Mouse (Mus musculus) forebrain, embryonic 11.5 days (tissue): ENCODE measurements around the gene Il18bp. TPM values are rescaled to one million over a fixed set of nuclear protein-coding genes. Genes with fewer than 3 reads are reported as not detected.
"Not testable (repeated sequence)": the region's sequence is repeated elsewhere in the genome, so short reads cannot be mapped to it uniquely, and the experiment has no call there.

Experiments
- ATAC-seq: fragments of 200-750 bp; cut with Nextera tagmentation; replicated peaks from 2 replicates; pipeline ENCODE4 v1.8.0; 2017; ENCODE audit warnings: moderate TSS enrichment; ENCODE audit not compliant: low FRiP score
- DNase-seq: peaks from one replicate; pipeline ENCODE4 v3.0.0-alpha.2; 2017; ENCODE audit warnings: low spot score
- H3K27ac ChIP-seq: fragments of 300-500 bp; sonication (generic); 2 replicates; pipeline ENCODE4 v1.5.1; 2014; ENCODE audit warnings: low read depth, low read length
- H3K27me3 ChIP-seq: fragments of 300-500 bp; sonication (generic); 2 replicates; pipeline ENCODE4 v1.6.1; 2014; ENCODE audit warnings: mild to moderate bottlenecking, low read length, mixed read lengths; ENCODE audit not compliant: control insufficient read depth, insufficient read depth
- H3K36me3 ChIP-seq: fragments of 300-500 bp; sonication (generic); 2 replicates; pipeline ENCODE4 v1.6.1; 2014; ENCODE audit warnings: mild to moderate bottlenecking, low read length, moderate library complexity, mixed read lengths; ENCODE audit not compliant: control insufficient read depth, insufficient read depth
- H3K4me1 ChIP-seq: fragments of 300-500 bp; sonication (generic); replicated peaks from 2 replicates; pipeline ENCODE4 v1.6.1; 2014; ENCODE audit warnings: low read length, mixed read lengths; ENCODE audit not compliant: control insufficient read depth, insufficient read depth
- H3K4me2 ChIP-seq: fragments of 300-500 bp; sonication (generic); 2 replicates; pipeline ENCODE4 v1.6.1; 2014; ENCODE audit warnings: low read depth, mild to moderate bottlenecking, low read length, moderate library complexity, mixed read lengths; ENCODE audit not compliant: severe bottlenecking
- H3K4me3 ChIP-seq: fragments of 300-500 bp; sonication (generic); 2 replicates; pipeline ENCODE4 v1.5.1; 2014; ENCODE audit warnings: low read depth, low read length
- H3K9ac ChIP-seq: fragments of 300-500 bp; sonication (generic); 2 replicates; pipeline ENCODE4 v1.6.1; 2014; ENCODE audit warnings: low read length
- H3K9me3 ChIP-seq: fragments of 300-500 bp; sonication (generic); 2 replicates; pipeline ENCODE4 v1.6.1; 2016; ENCODE audit warnings: low read length, mixed read lengths; ENCODE audit not compliant: control insufficient read depth
- WGBS: fragments of 180-500 bp; shearing (Covaris S2); extraction: QIAGEN DNeasy Blood & Tissue Kit; methylation state at CpG from one replicate; pipeline ENCODE4 v1.1.7; 2014; 5-methylcytosine and 5-hydroxymethylcytosine counted together
- polyA plus RNA-seq: library from polyadenylated mRNA; unstranded; fragments of >200 nt; fragmentation: Nextera tagmentation; extraction: Ambion mirVana; gene quantifications from 2 replicates; pipeline ENCODE4 v1.2.1, GENCODE M21; 2014

The Il18bp gene
- 4.1 and 5.5 TPM in 2 replicates for polyA plus RNA-seq

DNA sequence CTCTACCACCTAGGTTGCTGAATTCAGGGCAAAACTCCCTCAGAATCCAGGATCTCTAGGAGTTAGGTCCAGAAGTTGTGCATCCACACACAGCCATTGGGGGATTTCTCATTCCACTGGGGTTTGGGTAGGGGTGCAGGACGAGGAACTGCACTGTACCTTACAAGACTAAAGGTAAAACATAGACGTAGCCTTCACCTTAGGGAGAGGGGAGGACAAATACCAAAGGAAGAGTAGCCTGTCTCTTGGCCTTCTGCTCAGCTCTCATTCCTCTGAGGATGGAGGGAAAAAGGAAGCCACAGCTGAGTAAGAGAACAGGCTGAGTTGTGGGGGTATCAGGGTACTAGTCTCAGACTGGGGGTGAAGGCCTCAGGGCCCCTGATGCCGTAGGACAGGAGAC is at the start of gene Il18bp:
TSS of gene Il18bp (minus strand) at position 101 of the 400 bp plus-strand sequence.
- Histone ChIP-seq H3K9ac (no peak within 1 kb of the TSS), H3K4me2 (no peak within 1 kb of the TSS), H3K27me3 (no peaks in the 10 kb centered on the region), H3K27ac (no peak within 1 kb of the TSS), H3K9me3 (no peaks in the 10 kb centered on the region), H3K36me3 (peaks cover 12% of the 10 kb centered on the region), H3K4me1 (no peaks in the 10 kb centered on the region), H3K4me3 (no peak within 1 kb of the TSS)
- 87% methylated on average over 3 of the region's 3 CpGs for WGBS
- ATAC-seq, result no peak
- DNase-seq, result no peak

DNA sequence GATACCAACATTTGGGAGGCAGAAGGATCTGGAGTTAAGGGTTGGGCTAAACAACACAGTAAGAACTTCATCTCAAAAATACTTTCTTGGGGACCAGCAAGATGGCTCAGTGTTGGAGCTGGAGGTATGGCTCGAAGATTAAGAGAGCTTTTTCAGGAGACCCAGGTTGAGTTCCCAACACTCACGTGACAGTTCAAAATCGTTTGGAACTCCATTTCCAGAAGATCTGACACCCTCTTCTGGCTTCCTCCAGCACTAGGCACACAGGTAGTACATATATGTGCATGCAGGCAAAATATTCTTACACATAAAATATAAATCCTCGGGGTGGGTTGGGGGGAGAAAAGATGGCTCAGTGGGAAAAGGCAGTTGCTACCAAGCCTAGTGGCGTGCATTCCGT is 47.9 kb upstream of the Il18bp start:
- no peaks in the 10 kb centered on the region for H3K9me3 ChIP-seq
- no peak overlapping the region for H3K27ac ChIP-seq
- no peaks in the 10 kb centered on the region for H3K27me3 ChIP-seq
- H3K9ac ChIP-seq, result peak overlapping the region; percentile 80
- peaks cover 7% of the 10 kb centered on the region for H3K4me1 ChIP-seq
- H3K4me2 ChIP-seq, result peak overlapping the region; percentile 63
- DNase-seq (no peak), ATAC-seq (no peak)
- H3K36me3 ChIP-seq, result no peaks in the 10 kb centered on the region
- peak overlapping the region; percentile 78 for H3K4me3 ChIP-seq
- WGBS, result 82% methylated on average over 6 of the region's 6 CpGs

DNA sequence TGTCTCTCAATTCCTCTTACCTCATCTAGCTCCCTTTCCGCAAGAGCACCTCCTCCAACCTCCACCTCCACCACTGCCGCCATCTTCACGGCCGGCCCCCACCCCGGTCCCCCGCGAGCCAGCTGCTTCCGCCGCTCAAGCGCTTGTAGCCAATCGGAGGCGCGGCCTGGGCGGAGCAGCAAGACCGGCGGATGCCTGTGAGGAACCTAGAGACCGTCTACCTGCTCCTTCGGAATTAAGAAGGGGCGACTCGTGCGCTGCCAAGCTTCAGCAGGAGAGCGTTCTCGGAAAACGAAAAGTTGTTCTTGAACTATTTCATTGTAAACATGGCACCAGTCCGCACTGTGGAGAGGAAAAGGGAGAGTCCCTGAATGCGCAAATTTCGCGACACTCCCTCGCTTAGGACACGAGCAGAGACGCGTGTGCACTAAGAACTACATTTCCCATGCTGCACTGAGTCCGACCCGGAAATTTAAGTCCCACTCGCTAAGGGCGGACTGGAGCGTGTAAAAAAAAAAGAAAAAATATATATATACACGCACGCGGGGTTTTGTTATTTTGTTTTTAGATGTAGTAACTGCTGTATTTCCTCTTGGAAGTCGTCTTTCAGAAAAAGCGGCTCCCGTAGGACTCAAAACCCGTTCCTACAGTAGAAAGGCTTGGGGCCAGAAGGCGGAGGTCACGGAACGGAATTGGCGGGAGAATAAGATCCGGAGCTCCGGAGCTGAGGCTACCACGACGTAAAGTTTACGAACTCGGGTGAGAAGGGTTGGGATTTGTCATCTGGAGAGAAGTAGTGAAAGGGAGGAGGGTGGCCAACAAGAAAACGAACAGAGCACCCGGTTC is 46.8 kb upstream of the Il18bp start, which contains the start of the genes Rnf121, Xndc1 and Xntrpc:
TSS of gene Rnf121 (minus strand) at position 424 of the 846 bp plus-strand sequence.
TSS of gene Xndc1 (plus strand) at position 466 of the 846 bp plus-strand sequence.
TSS of gene Xntrpc (plus strand) at position 668 of the 846 bp plus-strand sequence.
- peak; percentile 96 for DNase-seq
- peak within 1 kb of the TSS; percentile 78 for H3K4me3 ChIP-seq
- H3K36me3 ChIP-seq, result no peaks in the 10 kb centered on the region; the same call in 1 of the 2 replicates
- peak within 1 kb of the TSS; percentile 80 for H3K9ac ChIP-seq
- H3K27ac ChIP-seq, result peak within 1 kb of the TSS; percentile 55; the same call in 1 of the 2 replicates
- WGBS, result under 1% methylated on average over 56 of the region's 56 CpGs
- peak within 1 kb of the TSS; percentile 63 for H3K4me2 ChIP-seq
- ATAC-seq, result peak; percentile 99
- peaks cover 7% of the 10 kb centered on the region for H3K4me1 ChIP-seq
- no peaks in the 10 kb centered on the region for H3K9me3 ChIP-seq
- no peaks in the 10 kb centered on the region for H3K27me3 ChIP-seq

DNA sequence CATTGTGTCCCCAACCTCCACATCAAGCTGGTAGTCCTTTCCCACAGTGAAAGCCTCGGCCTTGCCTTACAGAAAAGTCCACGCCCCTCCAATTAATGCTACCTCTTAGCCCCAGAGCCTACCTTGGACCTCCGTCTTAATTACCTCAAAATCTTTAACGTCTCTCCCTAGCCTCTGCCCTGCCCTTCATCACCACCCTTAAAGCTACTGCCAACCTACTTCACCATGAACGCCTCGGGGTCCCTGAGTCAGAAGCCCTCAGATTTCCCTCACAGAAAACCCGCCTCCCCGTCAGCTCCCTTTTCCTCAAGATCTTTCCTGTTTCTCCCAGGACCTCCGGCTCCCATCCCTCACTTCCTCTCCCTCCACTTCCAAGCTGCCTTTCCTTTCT is 46.2 kb upstream of the Il18bp start:
- peak overlapping the region; percentile 80 for H3K9ac ChIP-seq
- WGBS, result under 1% methylated on average over 9 of the region's 9 CpGs

DNA sequence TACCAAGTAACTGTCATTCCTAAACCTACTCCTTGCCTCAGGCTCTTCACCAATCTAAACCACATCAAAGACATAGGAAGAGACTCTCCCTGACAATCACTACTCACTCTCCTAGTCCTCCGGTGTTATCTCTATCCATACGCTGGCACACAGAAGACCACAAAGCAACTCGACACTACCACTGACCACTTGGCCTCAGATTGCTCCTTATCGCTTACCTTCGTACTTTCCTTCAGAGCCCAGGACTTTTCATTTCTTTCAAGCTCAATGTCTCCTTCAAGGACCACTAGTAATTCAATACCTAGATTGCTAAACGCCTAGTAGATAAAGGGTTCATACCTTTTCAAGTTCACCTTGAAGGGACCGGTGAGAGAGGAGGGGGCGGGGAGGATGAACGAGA is 45.4 kb upstream of the Il18bp start:
- 91% methylated on average over 9 of the region's 9 CpGs for WGBS
- ATAC-seq, result no peak

More for the DNA sequence above, 46.2 kb upstream of the Il18bp start:
- Histone ChIP-seq H3K4me2 (peak overlapping the region; percentile 63), H3K27ac (peak overlapping the region; percentile 55; the same call in 1 of the 2 replicates), H3K4me3 (peak overlapping the region; percentile 78), H3K36me3 (no peaks in the 10 kb centered on the region; the same call in 1 of the 2 replicates), H3K4me1 (peaks cover 7% of the 10 kb centered on the region), H3K9me3 (no peaks in the 10 kb centered on the region), H3K27me3 (no peaks in the 10 kb centered on the region)
- DNase-seq, result no peak
- ATAC-seq, result peak; percentile 53

DNA sequence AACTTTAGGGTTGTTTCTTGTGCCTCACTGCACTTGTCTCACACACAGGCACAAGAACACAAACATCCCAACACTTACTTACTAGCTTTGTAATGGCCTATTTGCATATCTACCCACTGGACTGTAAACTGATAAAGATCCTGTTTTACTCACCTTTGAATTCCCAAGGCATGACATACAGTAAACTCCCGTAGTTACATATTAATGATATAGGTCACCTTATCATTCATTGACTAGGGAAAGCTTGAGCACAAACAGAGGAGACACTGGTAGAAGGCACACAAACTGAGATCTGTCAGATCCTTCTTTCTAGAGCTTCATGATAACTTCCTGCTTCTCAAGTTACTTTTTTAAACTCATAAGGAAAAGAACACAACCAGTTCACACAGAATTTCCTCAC is 43.7 kb upstream of the Il18bp start:
- Histone ChIP-seq H3K4me2 (no peak overlapping the region), H3K27me3 (no peaks in the 10 kb centered on the region), H3K27ac (no peak overlapping the region), H3K36me3 (no peaks in the 10 kb centered on the region; the same call in 1 of the 2 replicates), H3K9ac (no peak overlapping the region), H3K4me3 (no peak overlapping the region), H3K9me3 (no peaks in the 10 kb centered on the region), H3K4me1 (peaks cover 7% of the 10 kb centered on the region)
- WGBS, result 93% methylated on average over 1 of the region's 1 CpGs
- DNase-seq (no peak), ATAC-seq (no peak)

More for the DNA sequence above, 45.4 kb upstream of the Il18bp start:
- Histone ChIP-seq H3K27ac (no peak overlapping the region), H3K27me3 (no peaks in the 10 kb centered on the region), H3K9me3 (no peaks in the 10 kb centered on the region), H3K4me2 (peak overlapping the region; percentile 63; the same call in 1 of the 2 replicates), H3K36me3 (no peaks in the 10 kb centered on the region; the same call in 1 of the 2 replicates), H3K9ac (no peak overlapping the region), H3K4me1 (peaks cover 7% of the 10 kb centered on the region), H3K4me3 (peak overlapping the region; percentile 78)
- DNase-seq, result no peak

DNA sequence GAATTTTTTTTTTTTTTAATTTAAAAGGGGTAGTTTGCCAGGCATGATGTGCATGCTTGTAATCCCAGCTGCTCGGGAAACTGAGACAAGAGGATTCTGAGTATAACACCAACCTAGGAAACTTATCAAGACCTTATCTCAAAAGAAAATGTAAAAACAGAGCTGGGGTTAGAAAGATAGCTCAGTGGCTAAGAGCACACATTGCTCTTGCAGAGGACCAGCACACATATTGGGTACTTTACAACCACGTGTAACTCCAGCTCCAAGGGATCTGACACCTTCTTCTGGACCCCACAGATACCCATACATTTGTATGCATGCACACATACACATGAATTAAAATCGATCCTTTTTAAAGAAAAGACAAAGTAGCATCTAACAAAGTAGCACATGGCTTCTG is 42.9 kb upstream of the Il18bp start:
- H3K9me3 ChIP-seq, result no peaks in the 10 kb centered on the region
- H3K4me3 ChIP-seq, result no peak overlapping the region
- no peaks in the 10 kb centered on the region for H3K27me3 ChIP-seq
- no peak for DNase-seq
- H3K27ac ChIP-seq, result no peak overlapping the region
- no peak overlapping the region for H3K9ac ChIP-seq
- H3K36me3 ChIP-seq, result no peaks in the 10 kb centered on the region; the same call in 1 of the 2 replicates
- H3K4me1 ChIP-seq, result peaks cover 4% of the 10 kb centered on the region
- WGBS, result 90% methylated on average over 3 of the region's 3 CpGs
- no peak for ATAC-seq
- no peak overlapping the region for H3K4me2 ChIP-seq

DNA sequence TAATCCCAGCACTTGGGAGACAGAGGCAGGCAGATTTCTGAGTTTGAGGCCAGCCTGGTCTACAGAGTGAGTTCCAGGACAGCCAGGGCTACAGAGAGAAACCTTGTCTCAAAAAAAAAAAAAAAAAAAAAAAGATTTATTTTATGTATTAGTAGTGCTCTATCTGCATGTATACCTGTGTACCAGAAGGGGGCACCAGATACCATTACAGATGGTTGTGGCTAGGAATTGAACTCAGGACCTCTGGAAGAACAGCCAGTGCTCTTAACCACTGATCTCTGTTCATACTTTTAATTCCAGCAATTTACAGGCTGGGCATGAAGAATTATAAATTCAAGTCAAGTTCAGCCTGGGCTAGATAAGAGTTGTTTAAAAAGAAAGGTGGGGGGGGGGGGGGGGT is 30.0 kb upstream of the Il18bp start:
- not testable (repeated sequence) for H3K36me3 ChIP-seq, H3K4me1 ChIP-seq, H3K4me3 ChIP-seq, H3K27me3 ChIP-seq, H3K9me3 ChIP-seq, H3K4me2 ChIP-seq, H3K27ac ChIP-seq, ATAC-seq, DNase-seq, H3K9ac ChIP-seq
